Mouse (Mus musculus): ENCODE data around the gene Nrl. TPM values are rescaled to one million over a fixed set of nuclear protein-coding genes. Genes with fewer than 3 reads are reported as not detected.

The Nrl gene
- polyA plus RNA-seq, 2 experiments = 0.06 TPM; not detected in 1

DNA sequence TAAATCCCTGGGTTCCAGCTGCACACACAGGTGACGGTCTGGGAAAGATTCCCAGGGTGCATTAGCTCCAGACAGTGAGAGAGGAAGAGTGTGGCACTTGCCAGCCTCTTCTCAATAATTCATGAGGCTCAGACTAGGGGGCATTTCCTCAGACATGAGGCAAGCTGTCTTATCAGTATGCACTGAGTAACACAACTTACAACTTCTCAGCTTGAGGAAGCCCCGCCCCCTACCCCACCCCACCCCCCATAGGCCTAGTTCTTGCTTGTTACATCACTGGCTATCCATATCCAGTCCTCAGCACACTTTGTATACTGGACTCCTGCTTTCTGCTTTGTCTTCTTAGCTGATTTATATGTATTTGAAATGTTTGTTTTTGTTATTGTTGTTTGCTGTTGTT, 49.1 kb downstream of the Nrl start:
- no peak for TF ChIP-seq POLR2A (IDR thresholded peaks at IDR 0.05; ENCODE audit: borderline replicate concordance, extremely low read depth, insufficient read depth, insufficient read length)
- Histone ChIP-seq H3K9ac (ENCODE audit: low read depth, low read length, severe bottlenecking) (no peak overlapping the region), H3K9me3 (ENCODE audit: control insufficient read depth, low read length) (no peaks in the 10 kb centered on the region), H3K27ac (replicated peaks; ENCODE audit: low read depth, low read length) (no peak overlapping the region), H3K4me1 (ENCODE audit: control insufficient read depth, insufficient read depth, low read length) (no peaks in the 10 kb centered on the region), H3K36me3 (ENCODE audit: control insufficient read depth, insufficient read depth, low read length) (no peaks in the 10 kb centered on the region), H3K4me2 (replicated peaks; ENCODE audit: low read depth, low read length, severe bottlenecking) (no peak overlapping the region), H3K27me3 (ENCODE audit: control insufficient read depth, insufficient read depth, low read length) (no peaks in the 10 kb centered on the region), H3K4me3 (replicated peaks; ENCODE audit: low read length) (no peak overlapping the region)
- ATAC-seq (ENCODE audit: low FRiP score, low read depth) = no peak
- no peak for DNase-seq (ENCODE audit: low spot score)
- 50% methylated on average over 2 of the region's 2 CpGs for WGBS

DNA sequence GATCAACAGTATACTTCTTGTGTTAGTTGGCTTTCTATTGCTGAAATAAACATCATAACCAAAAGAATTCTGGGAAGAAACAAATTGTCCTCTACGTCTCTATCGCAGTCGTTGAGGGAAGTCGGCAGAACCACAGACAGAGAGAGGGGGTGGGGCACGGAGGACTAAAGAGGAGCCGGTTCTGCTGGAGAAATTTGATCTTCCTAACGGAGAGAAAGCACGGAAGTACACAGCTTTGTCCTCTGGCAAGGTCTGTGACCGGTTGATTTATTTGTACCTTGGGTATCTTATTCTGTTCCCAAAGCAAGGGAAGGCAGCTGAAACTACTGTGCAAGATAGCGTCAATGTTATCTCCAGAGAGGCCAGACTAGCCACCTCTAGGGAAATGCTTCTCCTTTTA, 54.0 kb downstream of the Nrl start:
- TF ChIP-seq POLR2A (IDR thresholded peaks at IDR 0.05; ENCODE audit: borderline replicate concordance, extremely low read depth, insufficient read depth, insufficient read length) = no peak
- ATAC-seq (ENCODE audit: low FRiP score, low read depth) = no peak

DNA sequence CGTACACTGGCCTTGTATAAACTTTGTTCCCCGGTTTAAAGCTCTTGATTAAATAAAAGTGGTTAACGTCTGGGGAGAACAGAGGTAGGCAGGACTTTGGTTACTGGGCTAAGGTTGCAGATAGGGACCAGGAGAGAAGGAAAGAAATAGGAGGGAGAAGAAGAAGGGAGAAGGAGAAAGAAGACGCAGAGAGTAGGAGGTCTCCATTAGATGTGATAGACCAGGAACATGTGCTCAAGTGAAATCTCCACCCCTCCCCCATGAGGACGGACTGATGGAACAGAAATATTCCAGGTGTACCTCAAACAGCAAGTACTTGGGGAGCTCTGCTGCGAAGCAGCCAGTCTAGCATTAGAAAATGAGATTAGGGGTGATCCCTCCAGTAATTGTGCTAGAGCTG, 55.0 kb downstream of the Nrl start:
- Histone ChIP-seq H3K9ac (ENCODE audit: low read depth, low read length, severe bottlenecking) (no peak overlapping the region), H3K4me3 (replicated peaks; ENCODE audit: low read length) (no peak overlapping the region), H3K27ac (replicated peaks; ENCODE audit: low read depth, low read length) (no peak overlapping the region), H3K36me3 (ENCODE audit: control insufficient read depth, insufficient read depth, low read length) (no peaks in the 10 kb centered on the region), H3K27me3 (ENCODE audit: control insufficient read depth, insufficient read depth, low read length) (no peaks in the 10 kb centered on the region), H3K4me1 (ENCODE audit: control insufficient read depth, insufficient read depth, low read length) (no peaks in the 10 kb centered on the region), H3K4me2 (replicated peaks; ENCODE audit: low read depth, low read length, severe bottlenecking) (no peak overlapping the region), H3K9me3 (ENCODE audit: control insufficient read depth, low read length) (no peaks in the 10 kb centered on the region)
- 76% methylated on average over 6 of the region's 6 CpGs for WGBS
- no peak for ATAC-seq (ENCODE audit: low FRiP score, low read depth)
- no peak for TF ChIP-seq POLR2A (IDR thresholded peaks at IDR 0.05; ENCODE audit: borderline replicate concordance, extremely low read depth, insufficient read depth, insufficient read length)
- no peak for DNase-seq (ENCODE audit: low spot score)

More for the DNA sequence above, 54.0 kb downstream of the Nrl start:
- Histone ChIP-seq H3K36me3 (ENCODE audit: control insufficient read depth, insufficient read depth, low read length) (no peaks in the 10 kb centered on the region), H3K27me3 (ENCODE audit: control insufficient read depth, insufficient read depth, low read length) (no peaks in the 10 kb centered on the region), H3K4me3 (replicated peaks; ENCODE audit: low read length) (no peak overlapping the region), H3K9me3 (ENCODE audit: control insufficient read depth, low read length) (no peaks in the 10 kb centered on the region), H3K9ac (ENCODE audit: low read depth, low read length, severe bottlenecking) (no peak overlapping the region), H3K4me1 (ENCODE audit: control insufficient read depth, insufficient read depth, low read length) (no peaks in the 10 kb centered on the region), H3K4me2 (replicated peaks; ENCODE audit: low read depth, low read length, severe bottlenecking) (no peak overlapping the region), H3K27ac (replicated peaks; ENCODE audit: low read depth, low read length) (no peak overlapping the region)
- peak; percentile 47 for DNase-seq (ENCODE audit: low spot score)
- WGBS = 9% methylated on average over 10 of the region's 10 CpGs

DNA sequence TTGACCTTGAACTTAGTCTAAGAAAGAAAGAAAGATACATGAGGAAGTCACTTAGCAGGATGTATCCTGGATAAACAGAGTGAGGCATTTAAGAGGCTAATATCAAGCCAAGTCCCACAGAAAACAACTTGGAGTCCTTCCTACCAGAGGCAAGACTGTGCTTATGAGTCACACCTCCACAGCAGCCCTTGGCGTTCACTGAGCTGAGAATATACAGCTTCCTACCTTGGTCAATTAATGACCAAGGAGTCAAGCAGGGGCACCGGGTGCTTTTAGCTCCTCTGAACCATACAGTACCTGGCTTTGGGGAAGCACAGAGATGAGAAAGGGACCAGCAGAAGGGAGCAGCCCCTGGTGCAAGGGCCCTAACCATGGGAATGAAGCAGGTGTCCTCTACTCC, 55.7 kb downstream of the Nrl start:
- no peaks in the 10 kb centered on the region for H3K27me3 ChIP-seq (ENCODE audit: control insufficient read depth, insufficient read depth, low read length)
- no peaks in the 10 kb centered on the region for H3K4me1 ChIP-seq (ENCODE audit: control insufficient read depth, insufficient read depth, low read length)
- DNase-seq (ENCODE audit: low spot score) = no peak
- no peak overlapping the region for H3K4me2 ChIP-seq (replicated peaks; ENCODE audit: low read depth, low read length, severe bottlenecking)
- no peak for TF ChIP-seq POLR2A (IDR thresholded peaks at IDR 0.05; ENCODE audit: borderline replicate concordance, extremely low read depth, insufficient read depth, insufficient read length)
- ATAC-seq (ENCODE audit: low FRiP score, low read depth) = no peak
- no peak overlapping the region for H3K9ac ChIP-seq (ENCODE audit: low read depth, low read length, severe bottlenecking)
- no peak overlapping the region for H3K27ac ChIP-seq (replicated peaks; ENCODE audit: low read depth, low read length)
- no peak overlapping the region for H3K4me3 ChIP-seq (replicated peaks; ENCODE audit: low read length)
- no peaks in the 10 kb centered on the region for H3K36me3 ChIP-seq (ENCODE audit: control insufficient read depth, insufficient read depth, low read length)
- WGBS = 74% methylated on average over 2 of the region's 2 CpGs
- H3K9me3 ChIP-seq (ENCODE audit: control insufficient read depth, low read length) = no peaks in the 10 kb centered on the region

Other genes starting within 250 kb of the Nrl start
- gene Dhrs4, start 46.2 kb downstream of the Nrl start, polyA plus RNA-seq (2012; rRNA removed) = 53.0 and 58.6 TPM in 2 replicates
- 48.4 and 60.3 TPM in 2 replicates for gene Dhrs4, start 46.2 kb downstream of the Nrl start, polyA plus RNA-seq (2014; fragmentation: Nextera tagmentation; extraction: Ambion mirVana)
- gene Carmil3, start 34.3 kb downstream of the Nrl start, polyA plus RNA-seq (2012; rRNA removed) = 24.8 and 28.8 TPM in 2 replicates
- 3.6 and 5.4 TPM in 2 replicates for gene Carmil3, start 34.3 kb downstream of the Nrl start, polyA plus RNA-seq (2014; fragmentation: Nextera tagmentation; extraction: Ambion mirVana)
- gene Cpne6, start 14.5 kb downstream of the Nrl start, polyA plus RNA-seq (2012; rRNA removed) = 0.74 and 0.83 TPM in 2 replicates
- 0.47 and 0.65 TPM in 2 replicates for gene Cpne6, start 14.5 kb downstream of the Nrl start, polyA plus RNA-seq (2014; fragmentation: Nextera tagmentation; extraction: Ambion mirVana)
- 39.3 and 52.1 TPM in 2 replicates for gene Pck2, start 15.3 kb upstream of the Nrl start, polyA plus RNA-seq (2012; rRNA removed)
- 22.5 and 28.0 TPM in 2 replicates for gene Pck2, start 15.3 kb upstream of the Nrl start, polyA plus RNA-seq (2014; fragmentation: Nextera tagmentation; extraction: Ambion mirVana)
- gene Dcaf11, start 35.0 kb upstream of the Nrl start, polyA plus RNA-seq (2012; rRNA removed) = 47.5 and 53.0 TPM in 2 replicates
- gene Dcaf11, start 35.0 kb upstream of the Nrl start, polyA plus RNA-seq (2014; fragmentation: Nextera tagmentation; extraction: Ambion mirVana) = 53.8 and 56.0 TPM in 2 replicates
- gene A730061H03Rik, start 35.4 kb upstream of the Nrl start, polyA plus RNA-seq (2012; rRNA removed) = 0.67 and 0.88 TPM in 2 replicates
- 0.74 and 1.7 TPM in 2 replicates for gene A730061H03Rik, start 35.4 kb upstream of the Nrl start, polyA plus RNA-seq (2014; fragmentation: Nextera tagmentation; extraction: Ambion mirVana)
- gene Fitm1, start 50.6 kb upstream of the Nrl start, polyA plus RNA-seq (2012; rRNA removed) = 30.9 and 43.0 TPM in 2 replicates
- gene Fitm1, start 50.6 kb upstream of the Nrl start, polyA plus RNA-seq (2014; fragmentation: Nextera tagmentation; extraction: Ambion mirVana) = 19.1 and 26.9 TPM in 2 replicates
- gene Psme1, start 53.1 kb upstream of the Nrl start, polyA plus RNA-seq (2012; rRNA removed) = 66.8 and 77.6 TPM in 2 replicates
- gene Psme1, start 53.1 kb upstream of the Nrl start, polyA plus RNA-seq (2014; fragmentation: Nextera tagmentation; extraction: Ambion mirVana) = 147 and 154 TPM in 2 replicates
- 6.6 and 6.9 TPM in 2 replicates for gene Emc9, start 60.3 kb upstream of the Nrl start, polyA plus RNA-seq (2012; rRNA removed)
- gene Emc9, start 60.3 kb upstream of the Nrl start, polyA plus RNA-seq (2014; fragmentation: Nextera tagmentation; extraction: Ambion mirVana) = 6.5 and 7.0 TPM in 2 replicates
- gene Psme2, start 66.1 kb upstream of the Nrl start, polyA plus RNA-seq (2012; rRNA removed) = 75.8 and 78.5 TPM in 2 replicates
- 239 and 245 TPM in 2 replicates for gene Psme2, start 66.1 kb upstream of the Nrl start, polyA plus RNA-seq (2014; fragmentation: Nextera tagmentation; extraction: Ambion mirVana)
- gene Rnf31, start 66.7 kb upstream of the Nrl start, polyA plus RNA-seq (2012; rRNA removed) = 23.0 and 34.1 TPM in 2 replicates
- gene Rnf31, start 66.7 kb upstream of the Nrl start, polyA plus RNA-seq (2014; fragmentation: Nextera tagmentation; extraction: Ambion mirVana) = 13.1 and 18.1 TPM in 2 replicates
- gene Irf9, start 78.6 kb upstream of the Nrl start, polyA plus RNA-seq (2012; rRNA removed) = 21.0 and 26.4 TPM in 2 replicates
- 9.8 and 11.3 TPM in 2 replicates for gene Irf9, start 78.6 kb upstream of the Nrl start, polyA plus RNA-seq (2014; fragmentation: Nextera tagmentation; extraction: Ambion mirVana)
- gene Rec8, start 93.1 kb upstream of the Nrl start, polyA plus RNA-seq (2012; rRNA removed) = 8.9 and 9.6 TPM in 2 replicates
- 2.4 and 2.8 TPM in 2 replicates for gene Rec8, start 93.1 kb upstream of the Nrl start, polyA plus RNA-seq (2014; fragmentation: Nextera tagmentation; extraction: Ambion mirVana)
- 185 and 239 TPM in 2 replicates for gene Ipo4, start 111.0 kb upstream of the Nrl start, polyA plus RNA-seq (2012; rRNA removed)
- gene Ipo4, start 111.0 kb upstream of the Nrl start, polyA plus RNA-seq (2014; fragmentation: Nextera tagmentation; extraction: Ambion mirVana) = 131 and 133 TPM in 2 replicates
- 6.8 and 12.2 TPM in 2 replicates for gene Gm49378, start 112.9 kb upstream of the Nrl start, polyA plus RNA-seq (2012; rRNA removed)
- 1.5 and 3.7 TPM in 2 replicates for gene Gm49378, start 112.9 kb upstream of the Nrl start, polyA plus RNA-seq (2014; fragmentation: Nextera tagmentation; extraction: Ambion mirVana)
- 92.3 and 128 TPM in 2 replicates for gene Tm9sf1, start 118.8 kb upstream of the Nrl start, polyA plus RNA-seq (2012; rRNA removed)
- gene Tm9sf1, start 118.8 kb upstream of the Nrl start, polyA plus RNA-seq (2014; fragmentation: Nextera tagmentation; extraction: Ambion mirVana) = 111 and 116 TPM in 2 replicates
- 2.9 and 3.3 TPM in 2 replicates for gene Tssk4, start 125.2 kb upstream of the Nrl start, polyA plus RNA-seq (2012; rRNA removed)
- 1.2 and 1.4 TPM in 2 replicates for gene Tssk4, start 125.2 kb upstream of the Nrl start, polyA plus RNA-seq (2014; fragmentation: Nextera tagmentation; extraction: Ambion mirVana)
- 47.4 and 49.7 TPM in 2 replicates for gene Mdp1, start 135.5 kb upstream of the Nrl start, polyA plus RNA-seq (2012; rRNA removed)
- 53.7 and 59.1 TPM in 2 replicates for gene Mdp1, start 135.5 kb upstream of the Nrl start, polyA plus RNA-seq (2014; fragmentation: Nextera tagmentation; extraction: Ambion mirVana)
- gene Gmpr2, start 147.0 kb upstream of the Nrl start, polyA plus RNA-seq (2012; rRNA removed) = 51.1 and 53.6 TPM in 2 replicates
- 53.1 and 68.5 TPM in 2 replicates for gene Gmpr2, start 147.0 kb upstream of the Nrl start, polyA plus RNA-seq (2014; fragmentation: Nextera tagmentation; extraction: Ambion mirVana)
- gene Nedd8, start 147.1 kb upstream of the Nrl start, polyA plus RNA-seq (2012; rRNA removed) = 347 and 416 TPM in 2 replicates
- gene Nedd8, start 147.1 kb upstream of the Nrl start, polyA plus RNA-seq (2014; fragmentation: Nextera tagmentation; extraction: Ambion mirVana) = 567 and 583 TPM in 2 replicates
- 35.9 and 38.4 TPM in 2 replicates for gene Tinf2, start 156.8 kb upstream of the Nrl start, polyA plus RNA-seq (2012; rRNA removed)
- 34.2 and 40.1 TPM in 2 replicates for gene Tinf2, start 156.8 kb upstream of the Nrl start, polyA plus RNA-seq (2014; fragmentation: Nextera tagmentation; extraction: Ambion mirVana)
- 15.0 and 17.7 TPM in 2 replicates for gene Tgm1, start 188.9 kb upstream of the Nrl start, polyA plus RNA-seq (2012; rRNA removed)
- gene Tgm1, start 188.9 kb upstream of the Nrl start, polyA plus RNA-seq (2014; fragmentation: Nextera tagmentation; extraction: Ambion mirVana) = 17.0 and 21.2 TPM in 2 replicates
- gene Rabggta, start 197.3 kb upstream of the Nrl start, polyA plus RNA-seq (2012; rRNA removed) = 41.7 and 53.5 TPM in 2 replicates
- gene Rabggta, start 197.3 kb upstream of the Nrl start, polyA plus RNA-seq (2014; fragmentation: Nextera tagmentation; extraction: Ambion mirVana) = 20.4 and 23.0 TPM in 2 replicates
- gene Dhrs1, start 220.7 kb upstream of the Nrl start, polyA plus RNA-seq (2012; rRNA removed) = 88.3 and 109 TPM in 2 replicates
- 82.0 and 89.7 TPM in 2 replicates for gene Dhrs1, start 220.7 kb upstream of the Nrl start, polyA plus RNA-seq (2014; fragmentation: Nextera tagmentation; extraction: Ambion mirVana)
- gene Nop9, start 220.7 kb upstream of the Nrl start, polyA plus RNA-seq (2012; rRNA removed) = 23.5 and 30.5 TPM in 2 replicates
- 37.6 and 38.1 TPM in 2 replicates for gene Nop9, start 220.7 kb upstream of the Nrl start, polyA plus RNA-seq (2014; fragmentation: Nextera tagmentation; extraction: Ambion mirVana)
- gene Cideb, start 233.5 kb upstream of the Nrl start, polyA plus RNA-seq (2012; rRNA removed) = 2.1 and 2.6 TPM in 2 replicates
- 0.41 and 0.46 TPM in 2 replicates for gene Cideb, start 233.5 kb upstream of the Nrl start, polyA plus RNA-seq (2014; fragmentation: Nextera tagmentation; extraction: Ambion mirVana)
- gene Ltb4r2, start 236.4 kb upstream of the Nrl start, polyA plus RNA-seq (2012; rRNA removed) = 0.44 and 0.65 TPM in 2 replicates
- 0.61 and 0.74 TPM in 2 replicates for gene Ltb4r2, start 236.4 kb upstream of the Nrl start, polyA plus RNA-seq (2014; fragmentation: Nextera tagmentation; extraction: Ambion mirVana)
- 1.1 and 1.2 TPM in 2 replicates for gene Ltb4r1, start 241.0 kb upstream of the Nrl start, polyA plus RNA-seq (2012; rRNA removed)
- gene Ltb4r1, start 241.0 kb upstream of the Nrl start, polyA plus RNA-seq (2014; fragmentation: Nextera tagmentation; extraction: Ambion mirVana) = 0.33 and 0.78 TPM in 2 replicates

Measured in limb, embryonic 14.5 days (tissue).